8 mouse cellular contexts compared by ENCODE assay signal in the genomic region with DNA sequence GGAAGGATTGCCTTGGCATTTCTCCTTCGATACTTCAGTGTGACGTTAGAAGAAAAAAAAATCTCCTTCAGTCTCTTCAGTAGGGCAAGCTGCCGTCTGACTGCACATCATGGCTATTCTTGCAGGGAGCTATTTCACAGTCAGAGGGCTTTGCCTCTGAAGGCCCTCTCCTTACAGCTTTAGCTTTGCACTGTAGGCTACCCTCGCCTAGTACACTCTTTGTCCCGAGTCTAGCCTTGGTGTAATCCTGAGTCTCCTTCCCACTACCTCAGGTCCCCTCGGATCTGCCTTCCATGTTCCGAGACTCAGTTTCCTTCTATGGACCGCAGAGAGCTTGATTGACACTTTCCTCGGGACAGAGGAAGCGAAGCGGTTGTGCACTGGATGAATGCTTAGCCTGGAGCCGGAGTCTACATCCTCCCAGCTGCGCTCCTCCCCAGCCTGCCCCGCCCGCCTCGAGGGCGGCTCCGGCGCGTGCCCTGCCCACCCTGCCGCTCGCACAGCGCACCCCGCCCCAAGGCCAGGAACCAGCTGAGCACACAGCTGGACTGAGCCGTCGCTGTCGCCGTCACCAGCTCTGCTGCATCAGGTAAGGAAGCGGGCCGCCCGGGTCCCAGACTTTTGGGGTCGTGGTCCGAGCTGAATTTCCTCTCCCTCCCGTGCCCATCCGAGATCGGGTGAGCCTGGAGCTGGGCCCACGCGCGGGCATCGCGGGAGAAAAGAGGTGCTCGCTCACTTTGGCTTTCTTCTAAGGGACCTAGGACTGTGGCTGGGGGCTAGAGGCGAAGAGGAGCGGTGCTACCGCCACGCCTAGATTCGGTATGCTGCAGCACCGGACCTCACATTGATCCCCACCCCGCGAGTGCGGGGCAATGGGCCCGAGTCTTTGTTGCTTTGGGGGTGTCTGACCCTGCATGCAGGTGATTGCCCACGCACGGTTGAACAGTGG. TPM values are rescaled to one million over a fixed set of nuclear protein-coding genes. Genes with fewer than 3 reads are reported as not detected.
DNase-seq lines count a peak whose midpoint lies in the region; ATAC-seq and TF ChIP-seq lines count a peak whose summit lies in the region.

Gsn (plus strand) TSS at position 496 of the 949 bp plus-strand sequence.

- peak; percentile 65 to 76 for DNase-seq in left cerebral cortex, adult 18-20 months (ENCODE audit: low spot score in 2 of 2)
- DNase-seq in left cerebral cortex, adult 11 months (ENCODE audit: low spot score): no peak
- peak; percentile 76 for DNase-seq in heart, adult 8-10 months (ENCODE audit: low spot score)
- peak; percentile 69 to 71 for DNase-seq in kidney, adult 8-10 months
- DNase-seq in liver: peak; percentile 86
- DNase-seq in midbrain, postnatal 0 days (ENCODE audit: low spot score): peak; percentile 55
- peak; percentile 88 for DNase-seq in spleen, postnatal 36 days (ENCODE audit: low spot score in 2 of 2)

- no peaks in the 10 kb centered on the region for H3K36me3 ChIP-seq in embryonic facial prominence, embryonic 12.5 days
- H3K36me3 ChIP-seq in midbrain, postnatal 0 days (ENCODE audit: insufficient read depth, low read length): no peaks in the 10 kb centered on the region

- H3K27me3 ChIP-seq in embryonic facial prominence, embryonic 12.5 days: no peaks in the 10 kb centered on the region
- H3K27me3 ChIP-seq in midbrain, postnatal 0 days (ENCODE audit: insufficient read depth, low read length): 0 out of 2 replicates have a peak, but pooled peaks cover 3% of the 10 kb centered on the region

- H3K27ac ChIP-seq in embryonic facial prominence, embryonic 12.5 days: 0 out of 2 replicates have a peak within 1 kb of the TSS, but pooled peaks have one; percentile 6
- H3K27ac ChIP-seq in midbrain, postnatal 0 days (ENCODE audit: low read depth, low read length): no peak within 1 kb of the TSS

- peak within 1 kb of the TSS; percentile 89 for H3K4me2 ChIP-seq in embryonic facial prominence, embryonic 12.5 days (replicated peaks)
- peak within 1 kb of the TSS; percentile 92 for H3K4me2 ChIP-seq in midbrain, postnatal 0 days (ENCODE audit: low read depth, low read length, poor library complexity, severe bottlenecking)

- ATAC-seq in embryonic facial prominence, embryonic 12.5 days (ENCODE audit: insufficient number of reproducible peaks, insufficient read depth, low FRiP score, low TSS enrichment): peak; percentile 85
- ATAC-seq in midbrain, postnatal 0 days (ENCODE audit: low FRiP score): peak; percentile 70

- no peak for TF ChIP-seq CTCF in midbrain, postnatal 0 days (IDR thresholded peaks at IDR 0.05)

- no peaks in the 10 kb centered on the region for H3K9me3 ChIP-seq in embryonic facial prominence, embryonic 12.5 days
- H3K9me3 ChIP-seq in midbrain, postnatal 0 days (ENCODE audit: low read length): no peaks in the 10 kb centered on the region

- H3K4me1 ChIP-seq in embryonic facial prominence, embryonic 12.5 days: peaks cover 37% of the 10 kb centered on the region
- peaks cover 6% of the 10 kb centered on the region; the same call in 1 of the 2 replicates for H3K4me1 ChIP-seq in midbrain, postnatal 0 days (ENCODE audit: insufficient read depth, low read length)

- WGBS in embryonic facial prominence, embryonic 12.5 days: 3% methylated on average over 53 of the region's 54 CpGs
- 3% methylated on average over 54 of the region's 54 CpGs for WGBS in midbrain, postnatal 0 days

- peak within 1 kb of the TSS; percentile 63 for H3K9ac ChIP-seq in embryonic facial prominence, embryonic 12.5 days
- H3K9ac ChIP-seq in midbrain, postnatal 0 days (replicated peaks; ENCODE audit: low read length, poor library complexity, severe bottlenecking): peak within 1 kb of the TSS; percentile 44

- peak within 1 kb of the TSS; percentile 62 for H3K4me3 ChIP-seq in embryonic facial prominence, embryonic 12.5 days
- peak within 1 kb of the TSS; percentile 54 for H3K4me3 ChIP-seq in midbrain, postnatal 0 days (ENCODE audit: low read depth, low read length)

RNA-seq across cellular contexts. Expression of gene Gsn, which starts in this region (rescaled TPM):
- 10 to 100 TPM; 31.3 to 39.8 TPM for total RNA-seq in left cerebral cortex, adult 18-20 months (2021)
- 130 and 133 TPM in 2 replicates for polyA plus RNA-seq in embryonic facial prominence, embryonic 12.5 days (2016; fragmentation: Nextera tagmentation; extraction: Ambion mirVana)
- 100 to 1,000 TPM; 584 to 827 (median 671) TPM for total RNA-seq in heart, adult 8-10 months (2022)
- 23.4 and 39.1 TPM in 2 replicates for total RNA-seq in midbrain, postnatal 0 days (2014; rRNA removed)
- polyA plus RNA-seq in midbrain, postnatal 0 days (2015; fragmentation: Nextera tagmentation; extraction: Ambion mirVana): 26.2 and 28.5 TPM in 2 replicates

Comparison
In these comparisons a context has a peak if more than half of its experiments do, and no peak if none do; other contexts are left out.
1. RNA of gene Gsn (total RNA-seq): 584 to 827 TPM in heart, adult 8-10 months; 31.3 to 39.8 TPM in left cerebral cortex, adult 18-20 months and 23.4 to 39.1 TPM in midbrain, postnatal 0 days; every median in the first group is over 10 times any median in the second.